27 mouse cellular contexts compared by ENCODE assay signal in genomic region chr14:48545166-48545565, GRCm38 (mm10).
"Had no signal": no experiment of that assay in that cellular context is flagged by ENCODE, and none has a peak within 500 bp of the region (broad histone marks: within the 10 kb centered on the region; RNA-seq: fewer than 3 reads in every experiment).

No protein-coding gene starts in this region.

- H3K9me3 ChIP-seq: embryonic facial prominence, embryonic 12.5 days; embryonic facial prominence, embryonic 15.5 days; forebrain, embryonic 10.5 days; forebrain, embryonic 12.5 days; forebrain, embryonic 13.5 days; forebrain, embryonic 15.5 days had no signal

- H3K9ac ChIP-seq: embryonic facial prominence, embryonic 12.5 days; embryonic facial prominence, embryonic 15.5 days; forebrain, embryonic 12.5 days; forebrain, embryonic 13.5 days; forebrain, embryonic 15.5 days; forebrain, postnatal 0 days had no signal

- H3K27me3 ChIP-seq: embryonic facial prominence, embryonic 12.5 days had no signal

- H3K36me3 ChIP-seq: embryonic facial prominence, embryonic 12.5 days; embryonic facial prominence, embryonic 15.5 days; forebrain, embryonic 10.5 days; forebrain, embryonic 12.5 days; forebrain, embryonic 15.5 days had no signal

- H3K4me2 ChIP-seq: embryonic facial prominence, embryonic 12.5 days; embryonic facial prominence, embryonic 15.5 days; forebrain, embryonic 12.5 days; forebrain, embryonic 13.5 days; forebrain, embryonic 15.5 days had no signal

- H3K27ac ChIP-seq: embryonic facial prominence, embryonic 12.5 days; embryonic facial prominence, embryonic 15.5 days; forebrain, embryonic 10.5 days; forebrain, embryonic 12.5 days; forebrain, embryonic 13.5 days; forebrain, embryonic 15.5 days; gastrocnemius, adult 2 months; heart, adult 2 months had no signal

- H3K4me3 ChIP-seq: embryonic facial prominence, embryonic 12.5 days; embryonic facial prominence, embryonic 15.5 days; erythroblast, embryonic 14.5 days; forebrain, embryonic 10.5 days; forebrain, embryonic 12.5 days; forebrain, embryonic 13.5 days; forebrain, embryonic 15.5 days; gastrocnemius, adult 2 months; heart, adult 2 months had no signal

- H3K4me1 ChIP-seq: embryonic facial prominence, embryonic 12.5 days; embryonic facial prominence, embryonic 15.5 days; forebrain, embryonic 15.5 days had no signal

- ATAC-seq: forebrain, embryonic 13.5 days; forebrain, embryonic 14.5 days; forebrain, embryonic 15.5 days; forebrain, embryonic 16.5 days; forebrain, postnatal 0 days had no signal

- DNase-seq: cerebellum, adult 2 months; cerebellum, adult 8-10 months; cerebellum, adult 9-10 months; cerebellum, adult 9-11 months; cerebellum, postnatal 10 days; cerebellum, postnatal 14 days; cerebellum, postnatal 25 days; cerebellum, postnatal 36 days; embryo, embryonic 11 days; forebrain, postnatal 0 days; gastrocnemius, adult 2 months; gastrocnemius, postnatal 10 days; gastrocnemius, postnatal 14 days; gastrocnemius, postnatal 25 days; gastrocnemius, postnatal 36 days; heart, adult 11 months; heart, adult 18-20 months; heart, adult 2 months had no signal
